Mouse (Mus musculus): Measurements from ENCODE around the gene Wdr95.

- TF ChIP-seq POLR2A (IDR thresholded peaks at IDR 0.05; ENCODE audit: low read depth, low read length) (no peak), CTCF (IDR thresholded peaks at IDR 0.05; ENCODE audit: extremely low read depth, insufficient read depth, insufficient read length, insufficient replicate concordance) (no peak)
Observed at GRCm38 (mm10) chr5:149648895-149649406, 120.5 kb downstream of the Wdr95 start.
